Mouse (Mus musculus): ENCODE data around the gene Tmem151b. TPM values are rescaled to one million over a fixed set of nuclear protein-coding genes. Genes with fewer than 3 reads are reported as not detected.

Tmem151b gene
- total RNA-seq, 1 experiment = 2.1 TPM

DNA sequence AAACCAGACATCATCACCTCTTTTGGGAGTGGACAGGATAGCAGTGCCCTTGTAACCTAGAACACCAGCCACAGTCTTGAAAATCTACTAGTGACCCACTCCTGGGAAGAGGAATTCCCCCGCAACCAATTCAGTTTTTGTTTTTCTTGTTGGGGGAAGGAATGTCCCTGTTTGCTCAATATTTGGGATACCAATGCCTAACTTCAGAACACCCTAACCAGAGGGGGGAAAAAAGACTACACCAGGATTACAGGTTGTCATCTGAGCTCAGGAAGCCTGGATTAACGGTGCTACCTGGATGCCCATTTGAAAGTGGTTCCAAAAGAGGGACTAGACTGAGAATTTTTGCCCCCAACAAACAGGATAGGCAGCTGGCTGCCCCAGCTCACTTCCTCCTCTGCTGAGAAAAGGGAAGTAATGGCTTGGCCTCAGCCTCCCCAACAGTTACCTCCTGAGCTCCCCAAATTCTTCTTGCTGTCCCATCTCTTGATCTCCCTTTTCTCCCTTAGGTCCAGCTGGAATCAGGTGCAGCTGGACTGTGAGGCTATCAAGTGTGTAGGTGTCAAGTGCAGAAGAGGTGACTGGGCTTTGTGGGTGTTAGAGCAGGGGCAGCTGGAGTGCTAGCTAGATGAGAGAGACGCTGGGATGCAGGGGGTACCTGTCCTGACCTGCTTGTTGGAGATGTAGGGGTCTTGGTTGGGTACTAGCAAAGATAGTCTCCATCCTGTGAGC, 7.2 kb upstream of the Tmem151b start:
- H3K9me3 ChIP-seq (ENCODE audit: control insufficient read depth, insufficient read depth, low read depth, low read length) = no peaks in the 10 kb centered on the region
- TF ChIP-seq ZNF384 (IDR thresholded peaks at IDR 0.05; ENCODE audit: low read depth, low read length) = no peak
- no peak for TF ChIP-seq HCFC1 (IDR thresholded peaks at IDR 0.05; ENCODE audit: borderline replicate concordance, insufficient read depth, low read length)
- no peak for TF ChIP-seq ZC3H11A (IDR thresholded peaks at IDR 0.05; ENCODE audit: borderline replicate concordance, low read depth, low read length)
- no peak for TF ChIP-seq MAFK (IDR thresholded peaks at IDR 0.05; ENCODE audit: insufficient read depth, low read depth, low read length)
- no peak for TF ChIP-seq CHD2 (IDR thresholded peaks at IDR 0.05; ENCODE audit: low read depth, low read length)
- H3K9ac ChIP-seq (ENCODE audit: insufficient read depth, low read depth, low read length, poor library complexity, severe bottlenecking) = no peak overlapping the region
- H3K36me3 ChIP-seq (ENCODE audit: control insufficient read depth, insufficient read depth, low read length, poor library complexity, severe bottlenecking) = no peaks in the 10 kb centered on the region
- in situ Hi-C loops (cut with MboI; ENCODE audit: low sequenced_read_pairs in 2 of 2, unreplicated experiment in 2 of 2) = loop anchor here (10.0 kb wide), 1 partner anchor 82 kb away; the partner anchor contains the start of gene Spats1 (in 2 of the 2)
- peak overlapping the region in 1 of 2 experiments; percentile 86; a peak in 1 of 4 replicates for H3K4me3 ChIP-seq (ENCODE audit: insufficient read depth in 1 of 2, low read depth in 1 of 2, low read length in 2 of 2, poor library complexity in 1 of 2, severe bottlenecking in 1 of 2)
- peaks cover 4 to 6% of the 10 kb centered on the region in 2 experiments; a peak in 3 of 4 replicates for H3K4me1 ChIP-seq (ENCODE audit: control insufficient read depth in 2 of 2, insufficient read depth in 2 of 2, low read length in 2 of 2, poor library complexity in 1 of 2)
- no peak overlapping the region for H3K27ac ChIP-seq (ENCODE audit: insufficient read depth, low read depth, low read length, poor library complexity, severe bottlenecking)
- no peak for DNase-seq (ENCODE audit: low read depth, low spot score)

- peak overlapping the region; percentile 72 for H3K9ac ChIP-seq (ENCODE audit: insufficient read depth, low read depth, low read length, poor library complexity, severe bottlenecking)
- TF ChIP-seq HCFC1 (IDR thresholded peaks at IDR 0.05; ENCODE audit: borderline replicate concordance, insufficient read depth, low read length) = no peak
- TF ChIP-seq MAFK (IDR thresholded peaks at IDR 0.05; ENCODE audit: insufficient read depth, low read depth, low read length) = no peak
- no peak for TF ChIP-seq ZC3H11A (IDR thresholded peaks at IDR 0.05; ENCODE audit: borderline replicate concordance, low read depth, low read length)
- TF ChIP-seq CHD2 (IDR thresholded peaks at IDR 0.05; ENCODE audit: low read depth, low read length) = no peak
- no peak for TF ChIP-seq ZNF384 (IDR thresholded peaks at IDR 0.05; ENCODE audit: low read depth, low read length)
- H3K27ac ChIP-seq (ENCODE audit: insufficient read depth, low read depth, low read length, poor library complexity, severe bottlenecking) = no peak overlapping the region
- peak overlapping the region; percentile 78 to 86 for H3K4me3 ChIP-seq (ENCODE audit: insufficient read depth in 1 of 2, low read depth in 1 of 2, low read length in 2 of 2, poor library complexity in 1 of 2, severe bottlenecking in 1 of 2)
- DNase-seq (ENCODE audit: low read depth, low spot score) = no peak
- H3K4me1 ChIP-seq (ENCODE audit: control insufficient read depth in 2 of 2, insufficient read depth in 2 of 2, low read length in 2 of 2, poor library complexity in 1 of 2) = peaks cover 4 to 6% of the 10 kb centered on the region in 2 experiments; a peak in 3 of 4 replicates
- H3K9me3 ChIP-seq (ENCODE audit: control insufficient read depth, insufficient read depth, low read depth, low read length) = no peaks in the 10 kb centered on the region
- in situ Hi-C loops (cut with MboI; ENCODE audit: low sequenced_read_pairs in 2 of 2, unreplicated experiment in 2 of 2) = loop anchor here (10.0 kb wide), 1 partner anchor 81 kb away; the partner anchor contains the start of gene Spats1 (in 2 of the 2)
- no peaks in the 10 kb centered on the region for H3K36me3 ChIP-seq (ENCODE audit: control insufficient read depth, insufficient read depth, low read length, poor library complexity, severe bottlenecking)
These were observed 6.6 kb upstream of the Tmem151b start for GRCm38 (mm10) chr17:45556107-45556489.

DNA sequence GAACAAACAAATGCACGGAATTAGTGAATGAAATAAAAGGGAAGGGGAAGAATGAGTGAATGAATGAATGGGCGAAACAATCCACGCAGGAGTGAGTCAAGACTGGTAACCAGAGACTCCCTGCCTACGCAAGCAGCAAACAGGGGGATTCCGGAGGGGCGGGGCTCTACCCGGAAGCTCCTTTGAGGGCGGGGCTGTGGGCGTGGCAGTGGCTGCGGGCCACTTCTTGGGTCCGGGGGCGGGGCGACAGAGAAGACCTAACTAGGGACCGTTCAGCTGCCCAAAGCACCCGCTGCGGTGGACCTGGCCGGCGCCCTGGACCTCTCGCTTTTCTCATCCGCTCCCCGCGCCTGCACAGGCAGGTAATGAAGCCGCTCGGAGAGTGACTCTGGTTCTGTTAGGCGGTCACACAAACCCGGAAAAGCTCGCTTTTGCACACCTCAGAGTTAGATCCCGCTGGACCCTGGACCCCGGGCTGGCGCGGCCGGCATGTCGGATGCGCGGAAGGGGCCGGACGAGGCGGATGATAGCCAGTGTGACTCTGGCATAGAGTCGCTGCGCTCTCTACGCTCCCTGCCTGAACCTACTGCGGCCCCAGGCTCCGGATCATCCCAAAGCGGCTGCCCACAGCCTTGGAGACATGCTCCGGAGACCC, 6.1 kb upstream of the Tmem151b start, which contains the start of gene Nfkbie:
Gene Nfkbie (plus strand): TSS at position 252 of the 655 bp plus-strand sequence.
- no peak for DNase-seq (ENCODE audit: low read depth, low spot score)
- TF ChIP-seq ZNF384 (IDR thresholded peaks at IDR 0.05; ENCODE audit: low read depth, low read length) (no peak), MAFK (IDR thresholded peaks at IDR 0.05; ENCODE audit: insufficient read depth, low read depth, low read length) (no peak), HCFC1 (IDR thresholded peaks at IDR 0.05; ENCODE audit: borderline replicate concordance, insufficient read depth, low read length) (no peak), CHD2 (IDR thresholded peaks at IDR 0.05; ENCODE audit: low read depth, low read length) (no peak), ZC3H11A (IDR thresholded peaks at IDR 0.05; ENCODE audit: borderline replicate concordance, low read depth, low read length) (no peak)
- peak within 1 kb of the TSS; percentile 72 for H3K9ac ChIP-seq (ENCODE audit: insufficient read depth, low read depth, low read length, poor library complexity, severe bottlenecking)
- peak within 1 kb of the TSS; percentile 78 to 86 for H3K4me3 ChIP-seq (ENCODE audit: insufficient read depth in 1 of 2, low read depth in 1 of 2, low read length in 2 of 2, poor library complexity in 1 of 2, severe bottlenecking in 1 of 2)
- H3K27ac ChIP-seq (ENCODE audit: insufficient read depth, low read depth, low read length, poor library complexity, severe bottlenecking) = no peak within 1 kb of the TSS
- H3K36me3 ChIP-seq (ENCODE audit: control insufficient read depth, insufficient read depth, low read length, poor library complexity, severe bottlenecking) = no peaks in the 10 kb centered on the region
- no peaks in the 10 kb centered on the region for H3K9me3 ChIP-seq (ENCODE audit: control insufficient read depth, insufficient read depth, low read depth, low read length)
- in situ Hi-C loops (cut with MboI; ENCODE audit: low sequenced_read_pairs in 2 of 2, unreplicated experiment in 2 of 2) = loop anchor here (10.0 kb wide), 1 partner anchor 81 kb away; the partner anchor contains the start of gene Spats1 (in 2 of the 2)
- peaks cover 4 to 6% of the 10 kb centered on the region in 2 experiments; a peak in 3 of 4 replicates for H3K4me1 ChIP-seq (ENCODE audit: control insufficient read depth in 2 of 2, insufficient read depth in 2 of 2, low read length in 2 of 2, poor library complexity in 1 of 2)

DNA sequence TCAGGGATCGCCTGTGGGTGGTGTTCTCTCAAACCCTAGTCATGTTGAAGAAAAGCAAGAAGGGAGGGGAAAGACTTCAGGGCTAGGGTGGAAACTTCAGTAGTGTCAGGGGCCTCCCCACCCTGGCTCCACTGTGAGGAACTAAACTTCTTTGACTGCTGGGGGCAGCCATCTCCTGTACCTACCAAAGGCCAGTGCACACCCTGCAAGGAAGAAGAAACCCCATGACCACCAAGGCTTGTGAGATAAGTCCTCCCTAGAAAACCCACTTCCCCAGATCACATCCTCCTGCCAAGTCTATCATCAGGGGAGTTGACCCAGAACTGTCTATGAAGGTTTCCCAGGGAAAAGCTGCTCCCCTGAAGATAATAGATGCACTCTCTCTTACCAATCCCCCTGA, 4.9 kb upstream of the Tmem151b start:
- Histone ChIP-seq H3K4me3 (ENCODE audit: insufficient read depth in 1 of 2, low read depth in 1 of 2, low read length in 2 of 2, poor library complexity in 1 of 2, severe bottlenecking in 1 of 2) (no peak overlapping the region), H3K9me3 (ENCODE audit: control insufficient read depth, insufficient read depth, low read depth, low read length) (no peaks in the 10 kb centered on the region), H3K4me1 (ENCODE audit: control insufficient read depth in 2 of 2, insufficient read depth in 2 of 2, low read length in 2 of 2, poor library complexity in 1 of 2) (peaks cover 4 to 6% of the 10 kb centered on the region in 2 experiments; a peak in 3 of 4 replicates), H3K27ac (ENCODE audit: insufficient read depth, low read depth, low read length, poor library complexity, severe bottlenecking) (no peak overlapping the region), H3K9ac (ENCODE audit: insufficient read depth, low read depth, low read length, poor library complexity, severe bottlenecking) (no peak overlapping the region), H3K36me3 (ENCODE audit: control insufficient read depth, insufficient read depth, low read length, poor library complexity, severe bottlenecking) (no peaks in the 10 kb centered on the region)
- TF ChIP-seq ZC3H11A (IDR thresholded peaks at IDR 0.05; ENCODE audit: borderline replicate concordance, low read depth, low read length) (no peak), MAFK (IDR thresholded peaks at IDR 0.05; ENCODE audit: insufficient read depth, low read depth, low read length) (no peak), HCFC1 (IDR thresholded peaks at IDR 0.05; ENCODE audit: borderline replicate concordance, insufficient read depth, low read length) (no peak), ZNF384 (IDR thresholded peaks at IDR 0.05; ENCODE audit: low read depth, low read length) (no peak), CHD2 (IDR thresholded peaks at IDR 0.05; ENCODE audit: low read depth, low read length) (no peak)
- no peak for DNase-seq (ENCODE audit: low read depth, low spot score)
- in situ Hi-C loops (cut with MboI; ENCODE audit: low sequenced_read_pairs in 2 of 2, unreplicated experiment in 2 of 2) = loop anchor here (10.0 kb wide), 1 partner anchor 80 kb away; the partner anchor contains the start of gene Spats1 (in 2 of the 2)

All from ES-E14 (cell line).